Mouse (Mus musculus) stomach, postnatal 0 days (tissue): ENCODE data around the gene Usp4.

ENCODE experiments used
- CTCF ChIP-seq: IDR thresholded peaks from 2 replicates; pipeline ENCODE4 v1.5.1; 2016; ENCODE audit warnings: antibody characterized with exemption, low read depth, mild to moderate bottlenecking, moderate library complexity
- EP300 ChIP-seq: optimal IDR thresholded peaks from 2 replicates; pipeline ENCODE3; 2016; ENCODE audit warnings: antibody characterized with exemption

GRCm38 (mm10) chr9:108431431-108432067, 83.9 kb downstream of the Usp4 start:
- no peak for TF ChIP-seq CTCF
- TF ChIP-seq EP300: no peak
